Mouse (Mus musculus): ENCODE results near the gene Kncn. TPM values are rescaled to one million over a fixed set of nuclear protein-coding genes. Genes with fewer than 3 reads are reported as not detected.

Kncn gene
- polyA plus RNA-seq (2012; ENCODE audit: low replicate concordance): not detected in 2 replicates

DNA sequence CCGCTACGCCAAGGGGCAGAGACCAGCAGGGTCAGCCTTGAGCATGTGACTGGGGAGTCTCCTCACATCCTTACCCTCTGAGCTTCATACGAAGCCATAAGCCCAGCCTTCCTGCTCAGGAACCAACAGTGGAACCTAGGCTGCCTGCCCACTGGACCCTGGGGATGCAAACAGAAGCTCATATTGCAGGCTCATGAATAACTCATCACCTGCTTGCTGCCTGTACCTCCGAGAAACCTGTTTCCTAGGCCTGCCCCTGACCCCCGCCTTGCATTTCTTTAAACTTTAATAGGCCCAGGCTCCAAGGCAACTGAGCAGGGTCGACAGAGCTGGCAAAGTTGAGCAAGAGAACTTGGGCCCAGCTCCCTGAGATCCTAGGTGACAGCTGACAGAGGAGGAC, at the start of gene Kncn:
Gene Kncn, plus strand, starts transcription at position 379 of the 400 bp plus-strand sequence.

DNA sequence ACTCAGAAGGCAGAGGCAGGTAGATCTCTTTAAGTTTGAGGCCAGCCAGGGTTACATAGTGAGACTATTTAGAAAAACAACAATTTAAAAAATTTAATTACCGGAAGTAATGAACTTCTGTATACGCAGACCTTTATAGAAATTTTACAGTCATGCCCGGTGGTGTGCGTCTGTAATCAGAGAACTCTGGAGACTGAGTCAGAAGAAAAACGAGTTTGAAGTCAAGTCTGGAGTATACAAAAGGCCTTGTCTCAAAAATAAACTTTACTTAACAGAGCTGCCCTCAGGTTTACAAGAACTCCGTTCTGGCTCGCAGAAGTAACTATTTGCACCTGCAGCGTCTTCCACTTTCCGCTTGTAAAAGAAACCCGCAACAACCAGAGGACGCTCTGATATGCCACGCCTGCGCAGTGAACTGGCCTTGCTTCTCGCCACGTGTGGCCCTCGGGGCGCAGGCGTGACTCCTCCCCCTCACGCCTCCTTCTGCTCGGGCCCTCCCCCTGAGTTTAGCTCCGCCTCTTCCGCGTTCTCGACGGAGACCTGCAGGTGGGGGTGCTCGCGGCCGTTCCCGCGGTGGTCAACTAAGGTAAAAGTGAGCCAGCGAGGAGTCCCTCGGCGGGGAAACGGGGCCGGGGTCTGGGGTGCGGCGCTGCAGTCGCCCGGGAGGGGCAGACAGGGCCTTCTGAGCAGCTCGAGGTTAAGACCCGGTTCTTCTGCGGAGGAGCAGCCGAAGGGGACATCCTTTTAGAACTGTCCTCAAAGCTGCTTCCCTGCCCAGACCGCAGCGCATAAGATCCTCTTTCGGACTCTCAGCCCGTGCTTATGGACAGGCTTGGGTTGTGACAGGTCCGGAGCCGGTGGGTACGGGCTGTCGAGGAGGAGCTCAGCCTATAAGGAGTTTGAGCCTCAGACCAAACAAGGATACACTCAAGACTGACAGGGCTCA, 45.2 kb upstream of the Kncn start, which contains the start of gene Mknk1:
Gene Mknk1, plus strand, starts transcription at position 503 of the 946 bp plus-strand sequence.

DNA sequence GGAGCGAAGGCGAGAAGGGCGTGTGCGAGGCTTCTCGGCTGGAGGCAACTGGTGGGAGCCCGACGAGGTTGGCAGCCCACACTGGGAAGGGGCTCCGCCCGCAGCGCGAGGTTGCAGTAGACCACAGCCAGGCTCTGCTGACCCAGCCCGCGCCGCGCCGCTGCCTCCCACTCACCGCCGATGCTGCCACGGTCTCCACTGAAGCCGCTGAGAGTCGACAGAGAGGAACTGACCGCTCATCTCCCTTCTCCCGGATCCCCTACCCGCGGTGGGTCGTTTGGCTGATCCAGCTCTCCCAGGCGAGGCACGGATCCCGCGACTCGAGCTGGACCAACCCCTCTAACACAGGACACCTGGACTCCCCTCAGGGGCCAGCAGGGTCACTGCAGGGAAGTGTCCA, 6.4 kb downstream of the Kncn start, which contains the start of gene 6430628N08Rik:
Gene 6430628N08Rik, plus strand, starts transcription at position 113 of the 400 bp plus-strand sequence.

Other genes starting within 250 kb of the Kncn start
- gene Cyp4b1, start 236.7 kb upstream of the Kncn start, polyA plus RNA-seq (2012; ENCODE audit: low replicate concordance): 0.30 TPM in 1 of 2 replicates, not detected in the other
- 22.1 and 24.4 TPM in 2 replicates for gene Efcab14, start 146.7 kb upstream of the Kncn start, polyA plus RNA-seq (2012; ENCODE audit: low replicate concordance)
- not detected in 2 replicates for gene Tex38, start 103.4 kb upstream of the Kncn start, polyA plus RNA-seq (2012; ENCODE audit: low replicate concordance)
- gene Atpaf1, start 99.6 kb upstream of the Kncn start, polyA plus RNA-seq (2012; ENCODE audit: low replicate concordance): 9.7 and 23.2 TPM in 2 replicates
- gene Mob3c, start 56.3 kb upstream of the Kncn start, polyA plus RNA-seq (2012; ENCODE audit: low replicate concordance): 15.2 and 42.6 TPM in 2 replicates
- gene Mknk1, start 45.2 kb upstream of the Kncn start, polyA plus RNA-seq (2012; ENCODE audit: low replicate concordance): 37.9 and 53.2 TPM in 2 replicates
- gene 6430628N08Rik, start 6.3 kb downstream of the Kncn start, polyA plus RNA-seq (2012; ENCODE audit: low replicate concordance): not detected in 2 replicates
- gene Dmbx1, start 55.5 kb downstream of the Kncn start, polyA plus RNA-seq (2012; ENCODE audit: low replicate concordance): 0.04 TPM in 1 of 2 replicates, not detected in the other
- 38.6 and 41.0 TPM in 2 replicates for gene Faah, start 133.5 kb downstream of the Kncn start, polyA plus RNA-seq (2012; ENCODE audit: low replicate concordance)
- gene Nsun4, start 169.5 kb downstream of the Kncn start, polyA plus RNA-seq (2012; ENCODE audit: low replicate concordance): 0.69 and 1.3 TPM in 2 replicates
- 36.9 and 46.0 TPM in 2 replicates for gene Uqcrh, start 190.7 kb downstream of the Kncn start, polyA plus RNA-seq (2012; ENCODE audit: low replicate concordance)
- gene Lrrc41, start 190.9 kb downstream of the Kncn start, polyA plus RNA-seq (2012; ENCODE audit: low replicate concordance): 14.2 and 26.6 TPM in 2 replicates
- gene Rad54l, start 239.3 kb downstream of the Kncn start, polyA plus RNA-seq (2012; ENCODE audit: low replicate concordance): 0.15 and 0.76 TPM in 2 replicates
- gene Pomgnt1, start 239.4 kb downstream of the Kncn start, polyA plus RNA-seq (2012; ENCODE audit: low replicate concordance): 6.5 and 11.3 TPM in 2 replicates

Data from hematopoietic multipotent progenitor cell, adult 10-12 weeks (in vitro differentiated cells).